8 mouse cellular contexts compared by ENCODE assay signal in the genomic region with DNA sequence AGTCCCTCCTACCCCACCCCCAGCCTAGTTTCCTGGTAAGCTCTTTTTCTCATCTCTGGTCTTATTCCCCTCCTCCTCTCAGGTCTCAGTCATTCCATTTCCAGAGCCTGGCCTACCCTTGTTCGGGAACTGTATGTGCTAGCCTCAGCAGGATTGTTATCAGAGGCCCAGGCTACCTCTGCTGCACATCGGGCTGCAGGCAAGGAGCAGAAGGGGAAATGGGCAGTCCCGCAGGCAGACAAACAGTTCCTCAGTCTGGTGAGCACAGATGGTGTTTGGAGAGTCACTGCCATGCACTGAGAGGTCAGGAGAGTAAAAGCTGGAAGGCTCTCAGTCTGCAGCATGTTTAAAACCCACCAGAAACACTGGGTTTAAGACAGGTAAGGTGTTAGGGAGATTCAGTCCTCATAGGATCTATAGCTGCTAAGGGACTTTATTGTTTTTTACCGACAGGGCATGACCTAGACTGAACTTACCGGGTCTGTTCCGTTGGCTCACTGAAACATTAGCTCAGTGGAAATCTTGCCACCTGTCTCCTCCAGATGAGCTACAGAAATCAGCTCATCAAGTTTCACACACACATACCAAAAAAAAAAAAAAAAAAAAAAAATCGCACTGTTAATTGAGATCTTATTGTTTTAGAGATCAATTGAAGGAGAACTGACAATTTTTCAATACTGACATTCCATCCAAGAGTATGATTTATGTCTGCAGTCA.
DNase-seq lines count a peak whose midpoint lies in the region; ATAC-seq and TF ChIP-seq lines count a peak whose summit lies in the region.

No protein-coding gene starts in this region.

- no peak for TF ChIP-seq POLR2A in kidney, adult 2 months (IDR thresholded peaks at IDR 0.05; ENCODE audit: low read depth, low read length)

- WGBS in kidney, adult 2 months: 21% methylated on average over 7 of the region's 7 CpGs
- 20% methylated on average over 7 of the region's 7 CpGs for WGBS in liver, postnatal 0 days (ENCODE audit: insufficient replicate concordance)

- 0 out of 2 replicates have a peak overlapping the region, but pooled peaks have one; percentile 1 for H3K27ac ChIP-seq in kidney, adult 2 months (ENCODE audit: insufficient read depth, low read depth, low read length)
- peak overlapping the region; percentile 53 for H3K27ac ChIP-seq in liver, postnatal 0 days (ENCODE audit: low read depth)

- peak overlapping the region; percentile 41 for H3K4me2 ChIP-seq in liver, postnatal 0 days (ENCODE audit: low read depth, low read length)

- H3K9me3 ChIP-seq in liver, postnatal 0 days (ENCODE audit: low read length): no peaks in the 10 kb centered on the region

- no peak for TF ChIP-seq EP300 in liver, postnatal 0 days (IDR thresholded peaks at IDR 0.05; ENCODE audit: low read depth)

- peak; percentile 15 for ATAC-seq in CD4-positive, CD25-positive, alpha-beta regulatory T cell, adult 4 months
- ATAC-seq in liver, postnatal 0 days: peak; percentile 55

- no peaks in the 10 kb centered on the region for H3K36me3 ChIP-seq in kidney, adult 2 months (ENCODE audit: control insufficient read depth, insufficient read depth, low read length)
- no peaks in the 10 kb centered on the region for H3K36me3 ChIP-seq in liver, postnatal 0 days (replicated peaks; ENCODE audit: insufficient read depth, low read length)

- no peaks in the 10 kb centered on the region for H3K27me3 ChIP-seq in kidney, adult 2 months (replicated peaks; ENCODE audit: control insufficient read depth, insufficient read depth, low read length)
- no peaks in the 10 kb centered on the region for H3K27me3 ChIP-seq in liver, postnatal 0 days (ENCODE audit: insufficient read depth, low read length)

- no peak overlapping the region for H3K4me3 ChIP-seq in kidney, adult 2 months (ENCODE audit: insufficient read depth, low read depth, low read length)
- no peak overlapping the region for H3K4me3 ChIP-seq in liver, postnatal 0 days (ENCODE audit: low read depth, low read length)

- TF ChIP-seq CTCF in kidney, adult 2 months (conservative IDR thresholded peaks at IDR 0.05; ENCODE audit: insufficient read depth, insufficient read length, low read depth, low read length): no peak
- TF ChIP-seq CTCF in liver, postnatal 0 days (IDR thresholded peaks at IDR 0.05; ENCODE audit: low read depth): no peak

- 0 out of 2 replicates have a peak overlapping the region, but pooled peaks have one; percentile 2 for H3K9ac ChIP-seq in liver, postnatal 0 days (replicated peaks)

- no peak for DNase-seq in kidney, adult 2 months
- no peak for DNase-seq in kidney, postnatal 14 days
- peak; percentile 72 to 82 for DNase-seq in cerebellum, postnatal 14 days
- DNase-seq in liver, postnatal 0 days: no peak
- no peak for DNase-seq in urinary bladder, postnatal 36 days (ENCODE audit: low spot score in 2 of 2)
- DNase-seq in urinary bladder, postnatal 10 days (ENCODE audit: low spot score): no peak
- no peak for DNase-seq in left cerebral cortex, adult 8-10 months (ENCODE audit: low spot score in 2 of 2)

- peaks cover 16% of the 10 kb centered on the region for H3K4me1 ChIP-seq in kidney, adult 2 months (ENCODE audit: control insufficient read depth, insufficient read depth, low read length)
- peaks cover 46% of the 10 kb centered on the region for H3K4me1 ChIP-seq in liver, postnatal 0 days (ENCODE audit: insufficient read depth)

Comparison
In these comparisons a context has a peak if more than half of its experiments do, and no peak if none do; other contexts are left out.
1. DNase-seq: peak in cerebellum, postnatal 14 days (2 of 2); none in kidney, adult 2 months (single experiment), kidney, postnatal 14 days (single experiment), liver, postnatal 0 days (single experiment), urinary bladder, postnatal 36 days (0 of 2), urinary bladder, postnatal 10 days (single experiment) and left cerebral cortex, adult 8-10 months (0 of 2).